Mouse (Mus musculus): Measurements from ENCODE around the gene Flcn. TPM values are rescaled to one million over a fixed set of nuclear protein-coding genes. Genes with fewer than 3 reads are reported as not detected.

The Flcn gene
- polyA plus RNA-seq, 1 experiment from 2014 or later, result 34.3 TPM

GRCm38 (mm10) chr11:59786444-59787198 is 23.2 kb downstream of the Flcn start:
- H3K4me2 ChIP-seq (ENCODE audit: low read length), result peak overlapping the region; percentile 95
- WGBS, result 51% methylated on average over 15 of the region's 15 CpGs
- no peak overlapping the region for H3K27ac ChIP-seq (replicated peaks in 1 of 2; ENCODE audit: control insufficient read depth in 1 of 2, insufficient read depth in 1 of 2, low read depth in 2 of 2, low read length in 2 of 2)
- H3K4me1 ChIP-seq (ENCODE audit: control insufficient read depth in 2 of 2, insufficient read depth in 2 of 2, low read length in 2 of 2), result peaks cover 2 to 14% of the 10 kb centered on the region in 2 experiments
- peaks cover 7% of the 10 kb centered on the region for H3K36me3 ChIP-seq (ENCODE audit: control insufficient read depth, insufficient read depth, low read length)
- peak overlapping the region; percentile 44 to 45 for H3K4me3 ChIP-seq (ENCODE audit: control insufficient read depth in 1 of 2, insufficient read depth in 1 of 2, low read depth in 1 of 2, low read length in 2 of 2)
- peak overlapping the region; percentile 73 for H3K9ac ChIP-seq (ENCODE audit: low read length)
- no peaks in the 10 kb centered on the region for H3K27me3 ChIP-seq (ENCODE audit: control insufficient read depth, insufficient read depth, low read length)
- ATAC-seq (ENCODE audit: insufficient number of reproducible peaks, insufficient read depth, low FRiP score, low read depth), result no peak
- H3K9me3 ChIP-seq (ENCODE audit: control insufficient read depth, low read length), result no peaks in the 10 kb centered on the region

GRCm38 (mm10) chr11:59783591-59783990 is 26.2 kb downstream of the Flcn start:
- 73% methylated on average over 6 of the region's 6 CpGs for WGBS
- peaks cover 5% of the 10 kb centered on the region; the same call in 1 of the 2 replicates for H3K36me3 ChIP-seq (ENCODE audit: control insufficient read depth, insufficient read depth, low read length)
- H3K4me1 ChIP-seq (ENCODE audit: control insufficient read depth in 2 of 2, insufficient read depth in 2 of 2, low read length in 2 of 2), result peaks cover 2 to 29% of the 10 kb centered on the region in 2 experiments
- no peak overlapping the region for H3K27ac ChIP-seq (replicated peaks in 1 of 2; ENCODE audit: control insufficient read depth in 1 of 2, insufficient read depth in 1 of 2, low read depth in 2 of 2, low read length in 2 of 2)
- no peak overlapping the region for H3K4me3 ChIP-seq (ENCODE audit: control insufficient read depth in 1 of 2, insufficient read depth in 1 of 2, low read depth in 1 of 2, low read length in 2 of 2)
- no peak overlapping the region for H3K9ac ChIP-seq (ENCODE audit: low read length)
- no peaks in the 10 kb centered on the region for H3K27me3 ChIP-seq (ENCODE audit: control insufficient read depth, insufficient read depth, low read length)
- ATAC-seq (ENCODE audit: insufficient number of reproducible peaks, insufficient read depth, low FRiP score, low read depth), result no peak
- H3K4me2 ChIP-seq (ENCODE audit: low read length), result no peak overlapping the region
- H3K9me3 ChIP-seq (ENCODE audit: control insufficient read depth, low read length), result no peaks in the 10 kb centered on the region

- 85% methylated on average over 7 of the region's 7 CpGs for WGBS
- Histone ChIP-seq H3K4me3 (ENCODE audit: control insufficient read depth in 1 of 2, insufficient read depth in 1 of 2, low read depth in 1 of 2, low read length in 2 of 2) (no peak overlapping the region), H3K36me3 (ENCODE audit: control insufficient read depth, insufficient read depth, low read length) (peaks cover 16% of the 10 kb centered on the region), H3K4me1 (ENCODE audit: control insufficient read depth in 2 of 2, insufficient read depth in 2 of 2, low read length in 2 of 2) (peaks cover 0 to 26% of the 10 kb centered on the region in 2 experiments), H3K9ac (ENCODE audit: low read length) (no peak overlapping the region), H3K27me3 (ENCODE audit: control insufficient read depth, insufficient read depth, low read length) (no peaks in the 10 kb centered on the region), H3K4me2 (ENCODE audit: low read length) (no peak overlapping the region), H3K27ac (replicated peaks in 1 of 2; ENCODE audit: control insufficient read depth in 1 of 2, insufficient read depth in 1 of 2, low read depth in 2 of 2, low read length in 2 of 2) (no peak overlapping the region), H3K9me3 (ENCODE audit: control insufficient read depth, low read length) (no peaks in the 10 kb centered on the region)
- ATAC-seq (ENCODE audit: insufficient number of reproducible peaks, insufficient read depth, low FRiP score, low read depth), result no peak
Observed at GRCm38 (mm10) chr11:59782091-59782590, 27.7 kb downstream of the Flcn start.

- H3K4me2 ChIP-seq (ENCODE audit: low read length), result no peak overlapping the region
- no peak overlapping the region for H3K4me3 ChIP-seq (ENCODE audit: control insufficient read depth in 1 of 2, insufficient read depth in 1 of 2, low read depth in 1 of 2, low read length in 2 of 2)
- no peaks in the 10 kb centered on the region for H3K27me3 ChIP-seq (ENCODE audit: control insufficient read depth, insufficient read depth, low read length)
- H3K9ac ChIP-seq (ENCODE audit: low read length), result no peak overlapping the region
- no peak for ATAC-seq (ENCODE audit: insufficient number of reproducible peaks, insufficient read depth, low FRiP score, low read depth)
- peaks cover 35% of the 10 kb centered on the region for H3K36me3 ChIP-seq (ENCODE audit: control insufficient read depth, insufficient read depth, low read length)
- WGBS, result 53% methylated on average over 4 of the region's 4 CpGs
- H3K4me1 ChIP-seq (ENCODE audit: control insufficient read depth in 2 of 2, insufficient read depth in 2 of 2, low read length in 2 of 2), result peaks cover 0 to 19% of the 10 kb centered on the region in 2 experiments; a peak in 3 of 4 replicates
- H3K9me3 ChIP-seq (ENCODE audit: control insufficient read depth, low read length), result no peaks in the 10 kb centered on the region
- H3K27ac ChIP-seq (replicated peaks in 1 of 2; ENCODE audit: control insufficient read depth in 1 of 2, insufficient read depth in 1 of 2, low read depth in 2 of 2, low read length in 2 of 2), result peak overlapping the region in 1 of 2 experiments; percentile 37; a peak in 2 of 4 replicates
Observed at GRCm38 (mm10) chr11:59780241-59780640, 29.6 kb downstream of the Flcn start.

- Histone ChIP-seq H3K36me3 (ENCODE audit: control insufficient read depth, insufficient read depth, low read length) (peaks cover 43% of the 10 kb centered on the region), H3K27me3 (ENCODE audit: control insufficient read depth, insufficient read depth, low read length) (no peaks in the 10 kb centered on the region), H3K9ac (ENCODE audit: low read length) (no peak overlapping the region), H3K27ac (replicated peaks in 1 of 2; ENCODE audit: control insufficient read depth in 1 of 2, insufficient read depth in 1 of 2, low read depth in 2 of 2, low read length in 2 of 2) (no peak overlapping the region), H3K4me2 (ENCODE audit: low read length) (no peak overlapping the region), H3K4me3 (ENCODE audit: control insufficient read depth in 1 of 2, insufficient read depth in 1 of 2, low read depth in 1 of 2, low read length in 2 of 2) (no peak overlapping the region), H3K4me1 (ENCODE audit: control insufficient read depth in 2 of 2, insufficient read depth in 2 of 2, low read length in 2 of 2) (peaks cover 0 to 19% of the 10 kb centered on the region in 2 experiments; a peak in 3 of 4 replicates), H3K9me3 (ENCODE audit: control insufficient read depth, low read length) (no peaks in the 10 kb centered on the region)
- ATAC-seq (ENCODE audit: insufficient number of reproducible peaks, insufficient read depth, low FRiP score, low read depth), result no peak
- 75% methylated on average over 4 of the region's 4 CpGs for WGBS
Observed at GRCm38 (mm10) chr11:59779406-59779805, 30.4 kb downstream of the Flcn start.

- no peak overlapping the region for H3K9ac ChIP-seq (ENCODE audit: low read length)
- H3K27me3 ChIP-seq (ENCODE audit: control insufficient read depth, insufficient read depth, low read length), result no peaks in the 10 kb centered on the region
- peaks cover 0 to 19% of the 10 kb centered on the region in 2 experiments; a peak in 3 of 4 replicates for H3K4me1 ChIP-seq (ENCODE audit: control insufficient read depth in 2 of 2, insufficient read depth in 2 of 2, low read length in 2 of 2)
- WGBS, result 44% methylated on average over 1 of the region's 1 CpGs
- peaks cover 49% of the 10 kb centered on the region for H3K36me3 ChIP-seq (ENCODE audit: control insufficient read depth, insufficient read depth, low read length)
- no peak for ATAC-seq (ENCODE audit: insufficient number of reproducible peaks, insufficient read depth, low FRiP score, low read depth)
- no peak overlapping the region for H3K4me3 ChIP-seq (ENCODE audit: control insufficient read depth in 1 of 2, insufficient read depth in 1 of 2, low read depth in 1 of 2, low read length in 2 of 2)
- no peak overlapping the region for H3K4me2 ChIP-seq (ENCODE audit: low read length)
- no peaks in the 10 kb centered on the region for H3K9me3 ChIP-seq (ENCODE audit: control insufficient read depth, low read length)
- H3K27ac ChIP-seq (replicated peaks in 1 of 2; ENCODE audit: control insufficient read depth in 1 of 2, insufficient read depth in 1 of 2, low read depth in 2 of 2, low read length in 2 of 2), result no peak overlapping the region
Observed at GRCm38 (mm10) chr11:59778874-59779223, 31.0 kb downstream of the Flcn start.

GRCm38 (mm10) chr11:59778181-59778873 is 31.5 kb downstream of the Flcn start:
- ATAC-seq (ENCODE audit: insufficient number of reproducible peaks, insufficient read depth, low FRiP score, low read depth), result 0 out of 2 replicates have a peak, but pooled peaks have one; percentile 49
- Histone ChIP-seq H3K4me1 (ENCODE audit: control insufficient read depth in 2 of 2, insufficient read depth in 2 of 2, low read length in 2 of 2) (peaks cover 0 to 19% of the 10 kb centered on the region in 2 experiments; a peak in 3 of 4 replicates), H3K27me3 (ENCODE audit: control insufficient read depth, insufficient read depth, low read length) (no peaks in the 10 kb centered on the region), H3K9me3 (ENCODE audit: control insufficient read depth, low read length) (no peaks in the 10 kb centered on the region), H3K9ac (ENCODE audit: low read length) (no peak overlapping the region), H3K27ac (replicated peaks in 1 of 2; ENCODE audit: control insufficient read depth in 1 of 2, insufficient read depth in 1 of 2, low read depth in 2 of 2, low read length in 2 of 2) (no peak overlapping the region), H3K4me2 (ENCODE audit: low read length) (no peak overlapping the region), H3K4me3 (ENCODE audit: control insufficient read depth in 1 of 2, insufficient read depth in 1 of 2, low read depth in 1 of 2, low read length in 2 of 2) (no peak overlapping the region), H3K36me3 (ENCODE audit: control insufficient read depth, insufficient read depth, low read length) (peaks cover 54% of the 10 kb centered on the region)
- WGBS, result 56% methylated on average over 9 of the region's 9 CpGs
